Mouse (Mus musculus): ENCODE data around the gene Inha. TPM values are rescaled to one million over a fixed set of nuclear protein-coding genes. Genes with fewer than 3 reads are reported as not detected.

Gene Inha
- polyA plus RNA-seq, 1 experiment from 2014 or later: 9.9 TPM

GRCm38 (mm10) chr1:75502945-75503650 is 3.8 kb upstream of the Inha start:
- Histone ChIP-seq H3K4me1 (replicated peaks; ENCODE audit: control insufficient read depth, insufficient read depth, low read length) (peaks cover 25% of the 10 kb centered on the region), H3K36me3 (replicated peaks; ENCODE audit: control insufficient read depth, insufficient read depth) (peaks cover 37% of the 10 kb centered on the region), H3K9ac (no peak overlapping the region), H3K4me3 (replicated peaks; ENCODE audit: low read length) (no peak overlapping the region), H3K9me3 (ENCODE audit: control insufficient read depth, low read length) (no peaks in the 10 kb centered on the region), H3K27ac (no peak overlapping the region), H3K27me3 (ENCODE audit: control insufficient read depth, insufficient read depth, low read length) (0 out of 2 replicates have a peak, but pooled peaks cover 5% of the 10 kb centered on the region), H3K4me2 (replicated peaks) (0 out of 2 replicates have a peak overlapping the region, but pooled peaks have one; percentile 3)
- no peak for ATAC-seq (ENCODE audit: low FRiP score)
- WGBS: 88% methylated on average over 25 of the region's 25 CpGs
- DNase-seq (ENCODE audit: low spot score): no peak

- no peak for DNase-seq (ENCODE audit: low spot score)
- 0 out of 2 replicates have a peak overlapping the region, but pooled peaks have one; percentile 3 for H3K4me2 ChIP-seq (replicated peaks)
- H3K27ac ChIP-seq: no peak overlapping the region
- H3K4me1 ChIP-seq (replicated peaks; ENCODE audit: control insufficient read depth, insufficient read depth, low read length): peaks cover 25% of the 10 kb centered on the region
- no peak overlapping the region for H3K9ac ChIP-seq
- ATAC-seq (ENCODE audit: low FRiP score): no peak
- 72% methylated on average over 23 of the region's 23 CpGs for whole genome bisulfite sequencing
- 0 out of 2 replicates have a peak, but pooled peaks cover 5% of the 10 kb centered on the region for H3K27me3 ChIP-seq (ENCODE audit: control insufficient read depth, insufficient read depth, low read length)
- H3K36me3 ChIP-seq (replicated peaks; ENCODE audit: control insufficient read depth, insufficient read depth): peaks cover 32% of the 10 kb centered on the region
- no peak overlapping the region for H3K4me3 ChIP-seq (replicated peaks; ENCODE audit: low read length)
- H3K9me3 ChIP-seq (ENCODE audit: control insufficient read depth, low read length): no peaks in the 10 kb centered on the region
Observed at GRCm38 (mm10) chr1:75503651-75503980, 3.3 kb upstream of the Inha start.

DNA sequence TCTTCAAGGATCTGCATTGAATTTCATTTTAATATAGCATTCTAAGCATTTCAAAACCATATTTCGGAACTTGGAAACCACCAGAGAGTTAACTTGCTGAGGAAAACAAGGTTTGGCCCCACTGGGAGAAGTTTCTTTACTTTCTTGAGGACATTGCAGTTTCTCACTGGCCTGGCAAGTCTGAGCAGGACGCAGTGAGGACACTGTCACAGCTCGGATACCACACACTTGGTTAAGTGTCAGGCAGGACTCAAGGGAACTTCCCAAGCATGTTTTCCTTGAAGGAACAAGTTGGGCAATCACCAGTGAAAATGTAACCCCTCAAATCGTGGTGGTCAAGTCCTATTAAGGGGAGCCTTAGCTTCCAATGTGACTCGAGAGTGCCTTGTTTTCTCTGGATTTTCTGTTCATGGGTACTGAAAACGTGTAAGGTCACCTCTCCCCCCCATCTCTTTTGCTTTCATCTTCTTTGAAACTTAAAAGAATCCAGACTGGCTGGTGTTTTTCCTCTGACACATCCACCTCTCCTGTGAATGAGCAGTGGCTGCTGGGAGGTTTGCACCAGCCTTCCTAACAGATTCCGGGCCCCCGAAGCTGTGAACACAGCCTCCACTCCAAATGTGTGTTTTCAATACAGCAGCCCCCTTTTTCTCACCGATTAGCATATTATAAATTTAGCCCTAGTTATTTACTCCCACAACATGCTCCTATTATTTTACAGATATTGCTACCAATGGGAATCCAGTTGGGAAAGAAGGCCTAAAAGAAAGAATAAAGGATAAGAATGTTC is 2.4 kb upstream of the Inha start:
- Histone ChIP-seq H3K4me2 (replicated peaks) (peak overlapping the region; percentile 91), H3K9ac (peak overlapping the region; percentile 89), H3K4me1 (replicated peaks; ENCODE audit: control insufficient read depth, insufficient read depth, low read length) (peaks cover 25% of the 10 kb centered on the region), H3K27me3 (ENCODE audit: control insufficient read depth, insufficient read depth, low read length) (0 out of 2 replicates have a peak, but pooled peaks cover 5% of the 10 kb centered on the region), H3K27ac (peak overlapping the region; percentile 95), H3K36me3 (replicated peaks; ENCODE audit: control insufficient read depth, insufficient read depth) (peaks cover 23% of the 10 kb centered on the region; the same call in 1 of the 2 replicates), H3K9me3 (ENCODE audit: control insufficient read depth, low read length) (no peaks in the 10 kb centered on the region), H3K4me3 (replicated peaks; ENCODE audit: low read length) (peak overlapping the region; percentile 87)
- DNase-seq (ENCODE audit: low spot score) (no peak), ATAC-seq (ENCODE audit: low FRiP score) (no peak)
- WGBS: 69% methylated on average over 9 of the region's 9 CpGs

DNA sequence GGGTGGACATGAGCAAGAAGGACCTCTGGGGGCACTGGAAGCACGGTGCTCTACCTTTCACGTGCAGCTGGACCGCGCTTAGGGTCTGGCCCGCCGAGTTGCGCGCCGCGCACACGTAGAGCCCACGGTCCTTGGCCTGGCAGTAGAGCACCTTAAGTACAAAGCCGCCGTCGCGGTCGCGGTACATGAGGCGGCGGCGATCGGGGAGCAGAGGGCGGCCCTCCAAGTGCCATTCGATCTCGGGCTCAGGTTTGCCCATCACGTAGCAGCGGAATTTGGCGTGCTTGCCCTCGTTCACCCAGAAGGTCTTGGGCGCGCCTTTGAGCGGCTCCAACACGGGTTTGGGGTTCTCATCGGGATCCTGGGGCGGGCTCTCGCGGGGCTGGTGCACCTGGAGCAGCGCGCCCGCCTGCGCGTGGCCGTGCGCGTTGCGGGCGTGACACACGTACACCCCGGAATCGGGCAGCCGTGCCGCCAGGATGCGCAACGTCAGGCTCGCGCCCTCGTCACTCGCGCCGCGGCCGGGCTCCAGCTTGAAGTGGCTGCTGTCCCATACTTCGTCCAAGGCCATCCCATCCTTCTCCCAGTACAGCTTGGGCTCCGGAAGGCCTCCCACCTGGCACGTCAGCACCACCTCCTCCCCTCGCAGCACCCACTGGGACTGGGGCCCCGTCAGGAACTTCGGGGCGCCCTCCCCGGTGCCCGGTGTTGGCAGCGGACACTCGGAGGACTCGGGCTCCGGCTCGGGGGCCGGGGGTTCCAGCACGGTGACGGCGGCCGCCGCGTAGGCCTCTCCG is 1.5 kb upstream of the Inha start:
- Histone ChIP-seq H3K9ac (peak overlapping the region; percentile 89), H3K4me1 (replicated peaks; ENCODE audit: control insufficient read depth, insufficient read depth, low read length) (peaks cover 25% of the 10 kb centered on the region), H3K36me3 (replicated peaks; ENCODE audit: control insufficient read depth, insufficient read depth) (peaks cover 16% of the 10 kb centered on the region; the same call in 1 of the 2 replicates), H3K27me3 (ENCODE audit: control insufficient read depth, insufficient read depth, low read length) (0 out of 2 replicates have a peak, but pooled peaks cover 5% of the 10 kb centered on the region), H3K4me3 (replicated peaks; ENCODE audit: low read length) (peak overlapping the region; percentile 87), H3K27ac (peak overlapping the region; percentile 95), H3K9me3 (ENCODE audit: control insufficient read depth, low read length) (no peaks in the 10 kb centered on the region), H3K4me2 (replicated peaks) (peak overlapping the region; percentile 91)
- DNase-seq (ENCODE audit: low spot score) (peak; percentile 79), ATAC-seq (ENCODE audit: low FRiP score) (peak; percentile 74)
- under 1% methylated on average over 78 of the region's 84 CpGs for WGBS

DNA sequence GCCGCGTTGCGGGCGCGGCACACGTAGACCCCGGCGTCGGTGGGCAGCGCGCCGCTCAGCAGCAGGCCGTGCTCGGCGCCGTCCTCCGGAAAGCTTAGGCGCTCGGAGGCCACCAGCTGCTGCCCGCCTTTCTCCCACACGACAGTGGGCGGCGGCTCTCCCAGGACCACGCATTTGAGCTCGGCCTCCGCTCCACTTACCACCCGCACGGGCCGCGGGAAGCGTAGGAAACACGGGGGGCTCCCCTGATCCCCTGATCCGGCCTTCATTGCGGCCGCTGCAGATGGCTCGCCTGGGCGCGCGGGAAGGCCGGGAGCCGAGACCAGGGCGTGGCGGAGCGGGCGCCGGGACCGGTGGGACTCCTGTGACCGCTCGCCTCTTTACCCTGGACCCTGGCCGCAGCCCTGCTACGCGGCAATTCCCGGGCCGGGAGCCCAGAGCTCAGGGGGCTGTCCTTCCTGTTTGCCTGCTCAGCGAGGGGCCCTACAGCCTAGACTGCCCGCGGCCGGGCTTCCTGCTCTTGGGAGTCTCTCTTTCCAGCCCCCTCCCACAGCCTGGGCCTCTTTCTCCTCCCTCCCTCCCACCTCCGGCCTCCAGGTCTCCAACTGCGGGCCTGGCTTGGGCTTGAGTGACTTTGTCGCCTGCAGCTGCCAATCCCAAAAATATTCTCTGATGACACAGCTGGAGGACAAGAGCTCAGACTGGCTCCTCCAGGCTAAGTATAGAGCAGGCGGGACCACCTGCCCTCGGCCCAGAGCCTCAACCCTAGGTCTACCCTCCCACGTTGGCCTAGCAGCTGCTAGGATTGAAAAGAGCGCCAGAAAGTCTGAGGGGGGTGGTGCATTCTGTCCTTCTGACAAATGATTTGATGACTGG is 683 bp upstream of the Inha start, which contains the start of gene Obsl1:
Obsl1 (minus strand) TSS at position 497 of the 876 bp plus-strand sequence.
- peak; percentile 59 for DNase-seq (ENCODE audit: low spot score)
- WGBS: under 1% methylated on average over 52 of the region's 65 CpGs
- Histone ChIP-seq H3K27ac (peak within 1 kb of the TSS; percentile 95), H3K4me2 (replicated peaks) (peak within 1 kb of the TSS; percentile 91), H3K36me3 (replicated peaks; ENCODE audit: control insufficient read depth, insufficient read depth) (peaks cover 8% of the 10 kb centered on the region; the same call in 1 of the 2 replicates), H3K9ac (peak within 1 kb of the TSS; percentile 89), H3K4me1 (replicated peaks; ENCODE audit: control insufficient read depth, insufficient read depth, low read length) (peaks cover 25% of the 10 kb centered on the region), H3K4me3 (replicated peaks; ENCODE audit: low read length) (peak within 1 kb of the TSS; percentile 87), H3K27me3 (ENCODE audit: control insufficient read depth, insufficient read depth, low read length) (0 out of 2 replicates have a peak, but pooled peaks cover 5% of the 10 kb centered on the region), H3K9me3 (ENCODE audit: control insufficient read depth, low read length) (no peaks in the 10 kb centered on the region)
- ATAC-seq (ENCODE audit: low FRiP score): peak; percentile 73

GRCm38 (mm10) chr1:75509586-75509985 is 2.7 kb downstream of the Inha start:
- Histone ChIP-seq H3K9ac (no peak overlapping the region), H3K9me3 (ENCODE audit: control insufficient read depth, low read length) (no peaks in the 10 kb centered on the region), H3K4me1 (replicated peaks; ENCODE audit: control insufficient read depth, insufficient read depth, low read length) (peaks cover 17% of the 10 kb centered on the region), H3K4me3 (replicated peaks; ENCODE audit: low read length) (no peak overlapping the region), H3K4me2 (replicated peaks) (no peak overlapping the region), H3K27me3 (ENCODE audit: control insufficient read depth, insufficient read depth, low read length) (no peaks in the 10 kb centered on the region), H3K27ac (no peak overlapping the region), H3K36me3 (replicated peaks; ENCODE audit: control insufficient read depth, insufficient read depth) (no peaks in the 10 kb centered on the region)
- WGBS: 54% methylated on average over 20 of the region's 20 CpGs
- ATAC-seq (ENCODE audit: low FRiP score): no peak
- DNase-seq (ENCODE audit: low spot score): no peak

GRCm38 (mm10) chr1:75510154-75510553 is 3.3 kb downstream of the Inha start:
- Histone ChIP-seq H3K4me2 (replicated peaks) (no peak overlapping the region), H3K27ac (no peak overlapping the region), H3K9me3 (ENCODE audit: control insufficient read depth, low read length) (no peaks in the 10 kb centered on the region), H3K36me3 (replicated peaks; ENCODE audit: control insufficient read depth, insufficient read depth) (no peaks in the 10 kb centered on the region), H3K4me3 (replicated peaks; ENCODE audit: low read length) (no peak overlapping the region), H3K27me3 (ENCODE audit: control insufficient read depth, insufficient read depth, low read length) (no peaks in the 10 kb centered on the region), H3K4me1 (replicated peaks; ENCODE audit: control insufficient read depth, insufficient read depth, low read length) (peaks cover 11% of the 10 kb centered on the region; the same call in 1 of the 2 replicates), H3K9ac (no peak overlapping the region)
- ATAC-seq (ENCODE audit: low FRiP score): no peak
- no peak for DNase-seq (ENCODE audit: low spot score)
- WGBS: 74% methylated on average over 5 of the region's 5 CpGs

GRCm38 (mm10) chr1:75511437-75512210 is 4.7 kb downstream of the Inha start:
- H3K36me3 ChIP-seq (replicated peaks; ENCODE audit: control insufficient read depth, insufficient read depth): no peaks in the 10 kb centered on the region
- no peak for ATAC-seq (ENCODE audit: low FRiP score)
- H3K27me3 ChIP-seq (ENCODE audit: control insufficient read depth, insufficient read depth, low read length): no peaks in the 10 kb centered on the region
- no peak overlapping the region for H3K27ac ChIP-seq
- no peak overlapping the region for H3K9ac ChIP-seq
- WGBS: 62% methylated on average over 4 of the region's 4 CpGs
- H3K9me3 ChIP-seq (ENCODE audit: control insufficient read depth, low read length): no peaks in the 10 kb centered on the region
- no peak for DNase-seq (ENCODE audit: low spot score)
- H3K4me1 ChIP-seq (replicated peaks; ENCODE audit: control insufficient read depth, insufficient read depth, low read length): peaks cover 8% of the 10 kb centered on the region; the same call in 1 of the 2 replicates
- no peak overlapping the region for H3K4me2 ChIP-seq (replicated peaks)
- no peak overlapping the region for H3K4me3 ChIP-seq (replicated peaks; ENCODE audit: low read length)

Data from hindbrain, embryonic 14.5 days (tissue).